Mouse (Mus musculus): ENCODE measurements at regions not wholly inside any gene's neighbourhood (a gene's known extent, or its start where the extent isn't known, plus 50 kb on each side); places are given as distances from the start of the nearest gene placed in this dataset.

GRCm38 (mm10) chr3:40480258-40480951, 50.7 kb upstream of the Intu start:
- TF ChIP-seq CTCF (IDR thresholded peaks at IDR 0.05; ENCODE audit: low read depth, low read length), result no peak
- no peak for TF ChIP-seq POLR2A (IDR thresholded peaks at IDR 0.05; ENCODE audit: extremely low read depth, insufficient read depth, low read length)

Measured in liver, adult 2 months (tissue).